Mouse (Mus musculus): ENCODE results near the gene Egfl7. TPM values are rescaled to one million over a fixed set of nuclear protein-coding genes. Genes with fewer than 3 reads are reported as not detected.
A peak's percentile ranks its signal among the peaks of the same experiment; 100 is the strongest.

Egfl7 gene
- polyA plus RNA-seq (2015; fragmentation: Nextera tagmentation; extraction: Ambion mirVana) = 109 and 112 TPM in 2 replicates

GRCm38 (mm10) chr2:26579714-26580113 lies at the start of gene Egfl7:
Gene Egfl7 (plus strand): TSS chr2:26580014.

GRCm38 (mm10) chr2:26586294-26587043 lies 6.7 kb downstream of the Egfl7 start, which contains the start of gene Gm20532:
Gene Gm20532 (plus strand): TSS chr2:26586639.

GRCm38 (mm10) chr2:26603720-26604671 lies 24.2 kb downstream of the Egfl7 start, which contains the start of gene Agpat2:
Gene Agpat2 (minus strand): TSS chr2:26604417.

GRCm38 (mm10) chr2:26627921-26628739 lies 48.3 kb downstream of the Egfl7 start, which contains the start of gene Fam69b:
Gene Fam69b (plus strand): TSS chr2:26628457.

MicroRNA genes within 50 kb of the gene (microRNA counts, 519-probe panel; counts per million panel counts)
- microRNA mmu-miR-126-3p (7,628 counts per million, percentile 98 among the panel's probes with 10 or more counts), microRNA mmu-miR-126-5p (4,421 counts per million, percentile 82 among the panel's probes with 10 or more counts)

Small RNAs within 50 kb of the gene (microRNA-seq; reads per million reads assigned to microRNA genes)
- gene Mir126a (0.41 to 1.5 reads per million in 2 experiments), gene Mir126b (0 reads per million in 2 experiments)

Other genes starting within 250 kb of the Egfl7 start
- gene Dnlz, start 227.9 kb upstream of the Egfl7 start, polyA plus RNA-seq (2015; fragmentation: Nextera tagmentation; extraction: Ambion mirVana) = 19.7 and 21.2 TPM in 2 replicates
- gene Card9, start 219.1 kb upstream of the Egfl7 start, polyA plus RNA-seq (2015; fragmentation: Nextera tagmentation; extraction: Ambion mirVana) = 0.59 and 0.94 TPM in 2 replicates
- 7.9 and 11.8 TPM in 2 replicates for gene Snapc4, start 199.4 kb upstream of the Egfl7 start, polyA plus RNA-seq (2015; fragmentation: Nextera tagmentation; extraction: Ambion mirVana)
- 36.1 and 43.0 TPM in 2 replicates for gene Entr1, start 190.7 kb upstream of the Egfl7 start, polyA plus RNA-seq (2015; fragmentation: Nextera tagmentation; extraction: Ambion mirVana)
- gene Pmpca, start 190.7 kb upstream of the Egfl7 start, polyA plus RNA-seq (2015; fragmentation: Nextera tagmentation; extraction: Ambion mirVana) = 92.2 and 94.2 TPM in 2 replicates
- gene Inpp5e, start 170.8 kb upstream of the Egfl7 start, polyA plus RNA-seq (2015; fragmentation: Nextera tagmentation; extraction: Ambion mirVana) = 8.2 and 8.8 TPM in 2 replicates
- gene Sec16a, start 134.8 kb upstream of the Egfl7 start, polyA plus RNA-seq (2015; fragmentation: Nextera tagmentation; extraction: Ambion mirVana) = 7.7 and 8.2 TPM in 2 replicates
- gene Notch1, start 63.4 kb upstream of the Egfl7 start, polyA plus RNA-seq (2015; fragmentation: Nextera tagmentation; extraction: Ambion mirVana) = 7.0 and 7.3 TPM in 2 replicates
- not detected in 2 replicates for gene Gm20532, start 6.6 kb downstream of the Egfl7 start, polyA plus RNA-seq (2015; fragmentation: Nextera tagmentation; extraction: Ambion mirVana)
- gene Agpat2, start 24.4 kb downstream of the Egfl7 start, polyA plus RNA-seq (2015; fragmentation: Nextera tagmentation; extraction: Ambion mirVana) = 10.3 and 69.3 TPM in 2 replicates
- 3.7 and 3.8 TPM in 2 replicates for gene Fam69b, start 48.4 kb downstream of the Egfl7 start, polyA plus RNA-seq (2015; fragmentation: Nextera tagmentation; extraction: Ambion mirVana)
- not detected in 2 replicates for gene Lcn4, start 91.3 kb downstream of the Egfl7 start, polyA plus RNA-seq (2015; fragmentation: Nextera tagmentation; extraction: Ambion mirVana)

All from skeletal muscle tissue, postnatal 0 days (tissue).